Comparison of ENCODE assay signal across 15 mouse cellular contexts in genomic region chr4:141601148-141601862, GRCm38 (mm10). TPM values are rescaled to one million over a fixed set of nuclear protein-coding genes. Genes with fewer than 3 reads are reported as not detected.
DNase-seq lines count a peak whose midpoint lies in the region; ATAC-seq and TF ChIP-seq lines count a peak whose summit lies in the region.
"Had no signal": no experiment of that assay in that cellular context is flagged by ENCODE, and none has a peak within 500 bp of the region (broad histone marks: within the 10 kb centered on the region; RNA-seq: fewer than 3 reads in every experiment).

No protein-coding gene starts in this region.

- H3K4me1 ChIP-seq in liver, embryonic 14.5 days (replicated peaks; ENCODE audit: control insufficient read depth in 2 of 2, insufficient read depth in 2 of 2, low read length in 1 of 2), result no peaks in the 10 kb centered on the region
- peaks cover 41% of the 10 kb centered on the region for H3K4me1 ChIP-seq in midbrain, embryonic 10.5 days

- H3K27me3 ChIP-seq in liver, embryonic 14.5 days (ENCODE audit: control insufficient read depth, insufficient read depth, low read length), result peaks cover 34% of the 10 kb centered on the region
- H3K27me3 ChIP-seq in midbrain, embryonic 10.5 days (ENCODE audit: low read depth, poor library complexity, severe bottlenecking), result peaks cover 48% of the 10 kb centered on the region
- H3K27me3 ChIP-seq: limb, embryonic 13.5 days had no signal

- H3K9ac ChIP-seq in liver, embryonic 14.5 days (replicated peaks), result no peak overlapping the region
- H3K9ac ChIP-seq: limb, embryonic 13.5 days had no signal

- intact Hi-C loops in heart, postnatal 36 days (cut with DNase I), result no loop called here
- intact Hi-C loops in left cerebral cortex, postnatal 4 days (cut with DNase I), result no loop called here

- TF ChIP-seq EP300 in liver, embryonic 14.5 days (IDR thresholded peaks at IDR 0.05; ENCODE audit: low read depth), result no peak

- H3K4me2 ChIP-seq in liver, embryonic 14.5 days (ENCODE audit: low read depth), result no peak overlapping the region

- TF ChIP-seq CTCF in liver, embryonic 14.5 days (IDR thresholded peaks at IDR 0.05; ENCODE audit: low read depth), result peak; percentile 15; the same call in 1 of the 2 replicates

- WGBS in liver, embryonic 14.5 days (ENCODE audit: insufficient replicate concordance), result 56% methylated on average over 12 of the region's 12 CpGs
- WGBS in midbrain, embryonic 10.5 days, result 68% methylated on average over 12 of the region's 12 CpGs

- DNase-seq in adrenal gland, postnatal 10 days, result peak; percentile 46
- DNase-seq in adrenal gland, postnatal 4 days (ENCODE audit: low spot score in 2 of 2), result no peak
- DNase-seq in liver, embryonic 14.5 days (ENCODE audit: low read depth in 3 of 3, low spot score in 3 of 3), result no peak
- no peak for DNase-seq in liver
- peak; percentile 36 for DNase-seq in R1 (ENCODE audit: low read depth, low spot score)
- DNase-seq in heart, postnatal 36 days, result peak; percentile 45 to 53
- DNase-seq in left cerebral cortex, postnatal 4 days, result no peak
- no peak for DNase-seq in midbrain, embryonic 10.5 days (ENCODE audit: low spot score)
- DNase-seq: cerebellum, postnatal 36 days; lung, postnatal 36 days; thymus, adult 18-20 months had no signal

- H3K4me3 ChIP-seq in liver, embryonic 14.5 days (ENCODE audit: insufficient read depth in 1 of 2, low read depth in 2 of 2, low read length in 2 of 2), result no peak overlapping the region
- no peak overlapping the region for H3K4me3 ChIP-seq in midbrain, embryonic 10.5 days
- H3K4me3 ChIP-seq: limb, embryonic 13.5 days had no signal

- ATAC-seq in liver, embryonic 14.5 days (ENCODE audit: insufficient read depth), result no peak
- ATAC-seq: forebrain, embryonic 16.5 days; inflammation-experienced regulatory T-cells, adult 6 months had no signal

- no peak overlapping the region for H3K27ac ChIP-seq in liver, embryonic 14.5 days
- no peak overlapping the region for H3K27ac ChIP-seq in midbrain, embryonic 10.5 days (replicated peaks)

- no peaks in the 10 kb centered on the region for H3K9me3 ChIP-seq in liver, embryonic 14.5 days (ENCODE audit: control insufficient read depth, low read length)
- H3K9me3 ChIP-seq in midbrain, embryonic 10.5 days (replicated peaks), result no peaks in the 10 kb centered on the region

- H3K36me3 ChIP-seq in liver, embryonic 14.5 days (replicated peaks; ENCODE audit: control insufficient read depth, insufficient read depth, low read depth), result no peaks in the 10 kb centered on the region
- H3K36me3 ChIP-seq in midbrain, embryonic 10.5 days, result no peaks in the 10 kb centered on the region

RNA-seq across cellular contexts. Expression of gene Fblim1, which starts 4.6 kb away (rescaled TPM):
- total RNA-seq in adrenal gland, postnatal 10 days (2021), result 10 to 100 TPM; 14.8 to 21.6 TPM
- total RNA-seq in adrenal gland, postnatal 4 days (2021), result 10 to 100 TPM; 24.9 to 32.1 TPM
- polyA plus RNA-seq in liver, embryonic 14.5 days (2012; rRNA removed), result 1.1 and 2.0 TPM in 2 replicates
- 0.77 and 0.95 TPM in 2 replicates for polyA plus RNA-seq in liver, embryonic 14.5 days (2014; fragmentation: Nextera tagmentation; extraction: Ambion mirVana)
- total RNA-seq in heart, postnatal 36 days (2021), result 100 to 1,000 TPM; 231 to 294 TPM
- 10 to 100 TPM; 19.8 to 23.8 TPM for total RNA-seq in left cerebral cortex, postnatal 4 days (2021)
- 24.5 and 27.5 TPM in 2 replicates for polyA plus RNA-seq in midbrain, embryonic 10.5 days (2016; fragmentation: Nextera tagmentation; extraction: Ambion mirVana)
- total RNA-seq: MEL had no signal

RNA-seq across cellular contexts. Expression of gene Tmem82, which starts 17.1 kb away (rescaled TPM):
- total RNA-seq in adrenal gland, postnatal 10 days (2021), result 1 to 10 TPM; 7.9 to 9.5 TPM
- 1 to 10 TPM; 3.7 to 3.8 TPM for total RNA-seq in adrenal gland, postnatal 4 days (2021)
- 2.1 and 2.6 TPM in 2 replicates for polyA plus RNA-seq in liver, embryonic 14.5 days (2012; rRNA removed)
- polyA plus RNA-seq in liver, embryonic 14.5 days (2014; fragmentation: Nextera tagmentation; extraction: Ambion mirVana), result 2.2 and 2.7 TPM in 2 replicates
- total RNA-seq in heart, postnatal 36 days (2021), result 10 to 100 TPM; 26.1 to 29.2 TPM
- under 1 TPM; 0.38 to 0.46 TPM for total RNA-seq in left cerebral cortex, postnatal 4 days (2021)
- 0.98 and 1.3 TPM in 2 replicates for polyA plus RNA-seq in midbrain, embryonic 10.5 days (2016; fragmentation: Nextera tagmentation; extraction: Ambion mirVana)
- total RNA-seq: MEL had no signal

RNA-seq across cellular contexts. Expression of gene Slc25a34, which starts 22.3 kb away (rescaled TPM):
- total RNA-seq in adrenal gland, postnatal 10 days (2021), result 10 to 100 TPM; 36.1 to 39.2 TPM
- 1 to 10 TPM; 7.4 to 9.5 TPM for total RNA-seq in adrenal gland, postnatal 4 days (2021)
- 0.03 TPM in 2 replicates for polyA plus RNA-seq in liver, embryonic 14.5 days (2012; rRNA removed)
- polyA plus RNA-seq in liver, embryonic 14.5 days (2014; fragmentation: Nextera tagmentation; extraction: Ambion mirVana), result not detected in 2 replicates
- total RNA-seq in heart, postnatal 36 days (2021), result 100 to 1,000 TPM; 160 to 170 TPM
- 1 to 10 TPM; 1.1 to 1.7 TPM for total RNA-seq in left cerebral cortex, postnatal 4 days (2021)
- polyA plus RNA-seq in midbrain, embryonic 10.5 days (2016; fragmentation: Nextera tagmentation; extraction: Ambion mirVana), result 0.05 TPM in 1 of 2 replicates, not detected in the other
- total RNA-seq: MEL had no signal
- polyA plus RNA-seq: limb, embryonic 13.5 days had no signal

Comparison
In these comparisons a context has a peak if more than half of its experiments do, and no peak if none do; other contexts are left out.
1. DNase-seq: peak in adrenal gland, postnatal 10 days (single experiment), R1 (single experiment) and heart, postnatal 36 days (2 of 2); none in adrenal gland, postnatal 4 days (0 of 2), liver, embryonic 14.5 days (0 of 3), liver (single experiment), left cerebral cortex, postnatal 4 days (single experiment) and midbrain, embryonic 10.5 days (single experiment).
2. RNA of gene Fblim1, which starts 4.6 kb away (total RNA-seq): 231 to 294 TPM in heart, postnatal 36 days; 24.9 to 32.1 TPM in adrenal gland, postnatal 4 days, 19.8 to 23.8 TPM in left cerebral cortex, postnatal 4 days and 14.8 to 21.6 TPM in adrenal gland, postnatal 10 days; every median in the first group is over 4 times any median in the second.
3. RNA of gene Slc25a34, which starts 22.3 kb away (total RNA-seq): 160 to 170 TPM in heart, postnatal 36 days; 36.1 to 39.2 TPM in adrenal gland, postnatal 10 days, 7.4 to 9.5 TPM in adrenal gland, postnatal 4 days and 1.1 to 1.7 TPM in left cerebral cortex, postnatal 4 days; every median in the first group is over 4 times any median in the second.